Mouse (Mus musculus): Measurements from ENCODE around the gene Rpl29.

GRCm38 (mm10) chr9:106476924-106477484 is 47.8 kb downstream of the Rpl29 start, which contains the start of gene Parp3:
- TF ChIP-seq CTCF (IDR thresholded peaks at IDR 0.05; ENCODE audit: borderline replicate concordance, insufficient read depth, low read length) = peak; percentile 86
- TF ChIP-seq POLR2A (IDR thresholded peaks at IDR 0.05; ENCODE audit: low read depth, low read length) = 0 out of 2 replicates have a peak, but pooled peaks have one; percentile 48
